Mouse (Mus musculus): ENCODE measurements around the gene Cited2.

- no peak for TF ChIP-seq POLR2A (IDR thresholded peaks at IDR 0.05; ENCODE audit: extremely low read depth, insufficient read depth, low read length)
- TF ChIP-seq CTCF (IDR thresholded peaks at IDR 0.05; ENCODE audit: low read depth, low read length): no peak
Observed at GRCm38 (mm10) chr10:17677308-17677707, 45.7 kb upstream of the Cited2 start.

Data from liver, adult 2 months (tissue).